Mouse (Mus musculus): ENCODE results near the gene Zfp691.

- TF ChIP-seq CTCF (IDR thresholded peaks at IDR 0.05; ENCODE audit: control insufficient read depth, insufficient read depth, low read length) = peak; percentile 71
- no peak for TF ChIP-seq POLR2A (IDR thresholded peaks at IDR 0.05; ENCODE audit: borderline replicate concordance, control insufficient read depth, low read depth, low read length)
Measured at GRCm38 (mm10) chr4:119223696-119224095, 49.7 kb upstream of the Zfp691 start.
